Mouse (Mus musculus) adrenal gland, adult 18-20 months (tissue): ENCODE results near the gene 4930556J24Rik. TPM values are rescaled to one million over a fixed set of nuclear protein-coding genes. Genes with fewer than 3 reads are reported as not detected.
"Not testable (repeated sequence)": the region's sequence is repeated elsewhere in the genome, so short reads cannot be mapped to it uniquely, and the experiment has no call there.

ENCODE experiments used
- DNase-seq, 2 experiments: peaks; one replicate each; pipeline ENCODE4 v3.0.0; 2021 to 2022; ENCODE audit warnings: low spot score in 2 of 2
- total RNA-seq, 2 experiments: library from RNA; stranded (reverse); gene quantifications; 1 replicate in 1 of 2; 2 replicates in 1 of 2; pipeline ENCODE4 v1.2.3; 2021

Gene 4930556J24Rik
- total RNA-seq, 2 experiments from 2014 or later: not detected

DNA sequence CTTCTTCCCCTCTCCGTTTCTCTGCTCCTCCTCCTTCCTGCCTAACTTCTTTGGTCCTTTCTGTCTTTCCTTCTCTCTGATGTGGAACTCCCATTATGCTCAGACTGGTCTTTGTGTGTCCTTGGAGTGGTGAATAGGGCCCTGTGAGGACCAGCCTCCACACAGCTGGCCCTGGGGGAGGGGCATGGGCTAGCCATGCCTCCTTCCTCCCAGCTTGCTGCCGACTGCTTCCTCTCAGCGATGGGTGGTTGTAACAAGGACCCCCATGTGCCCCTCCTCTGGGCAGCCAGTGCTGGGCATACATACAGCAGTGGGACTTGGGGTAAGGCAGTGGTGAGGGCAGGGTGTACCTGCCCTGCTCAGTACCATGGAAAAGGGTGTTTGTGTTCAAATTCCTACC, 2.3 kb downstream of the 4930556J24Rik start:
- no peak for DNase-seq

DNA sequence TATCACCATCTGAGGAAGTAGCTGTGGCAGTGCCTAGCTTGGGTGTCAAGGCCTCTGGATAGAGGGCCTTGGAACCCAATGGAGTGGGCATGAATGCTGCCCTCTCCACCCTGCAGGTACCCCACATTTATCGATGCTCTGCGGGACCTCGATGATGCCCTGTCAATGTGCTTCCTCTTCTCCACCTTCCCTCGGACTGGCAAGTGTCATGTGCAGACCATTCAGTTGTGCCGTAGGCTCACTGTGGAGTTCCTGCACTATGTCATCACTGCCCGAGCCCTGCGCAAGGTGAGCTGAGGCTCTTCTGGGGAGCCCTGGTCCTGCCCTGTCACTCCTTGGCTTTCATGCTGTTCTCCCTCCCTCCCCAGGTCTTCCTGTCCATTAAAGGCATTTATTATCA, 3.5 kb downstream of the 4930556J24Rik start:
- DNase-seq: peak in 1 of 2 experiments; percentile 14

DNA sequence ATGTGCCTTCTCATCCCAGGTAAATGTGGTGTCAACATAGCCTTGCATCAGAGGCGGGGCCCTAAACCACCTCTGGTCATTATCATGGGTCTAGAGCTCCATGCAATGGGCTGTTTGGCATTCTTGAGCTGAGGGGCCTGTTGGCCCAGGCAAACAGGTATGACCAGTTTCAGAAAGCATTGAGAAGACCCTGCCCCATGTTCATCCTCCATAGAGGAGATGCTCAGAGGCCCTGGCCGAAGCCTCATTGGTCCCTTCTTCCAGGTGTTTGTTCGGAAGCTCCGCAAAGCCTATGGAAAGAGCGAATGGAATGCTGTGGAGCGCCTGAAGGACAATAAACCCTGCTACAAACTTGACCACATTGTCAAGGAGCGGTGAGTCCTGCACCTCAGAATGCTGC, 6.2 kb downstream of the 4930556J24Rik start:
- peak in 1 of 2 experiments; percentile 9 for DNase-seq

DNA sequence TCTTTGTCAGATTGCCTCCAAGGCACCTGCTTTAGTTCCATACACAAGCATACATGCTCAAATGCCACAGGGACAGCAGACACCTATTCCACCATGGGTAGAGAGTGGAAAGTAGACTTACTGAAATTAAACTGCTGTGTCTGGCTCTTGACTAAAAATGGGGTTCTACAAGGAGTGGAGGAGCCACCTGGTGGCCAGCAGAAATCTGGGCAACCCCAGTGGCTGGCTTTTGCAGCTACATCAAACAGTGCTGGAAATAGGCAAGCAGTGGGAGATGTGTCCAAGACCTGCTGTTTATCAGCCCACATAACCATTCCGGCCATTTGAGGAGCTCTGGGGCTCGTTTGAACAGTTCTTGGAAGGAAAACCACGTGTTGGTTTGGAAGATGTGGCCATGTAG, 6.7 kb downstream of the 4930556J24Rik start:
- DNase-seq: peak in 1 of 2 experiments; percentile 13

DNA sequence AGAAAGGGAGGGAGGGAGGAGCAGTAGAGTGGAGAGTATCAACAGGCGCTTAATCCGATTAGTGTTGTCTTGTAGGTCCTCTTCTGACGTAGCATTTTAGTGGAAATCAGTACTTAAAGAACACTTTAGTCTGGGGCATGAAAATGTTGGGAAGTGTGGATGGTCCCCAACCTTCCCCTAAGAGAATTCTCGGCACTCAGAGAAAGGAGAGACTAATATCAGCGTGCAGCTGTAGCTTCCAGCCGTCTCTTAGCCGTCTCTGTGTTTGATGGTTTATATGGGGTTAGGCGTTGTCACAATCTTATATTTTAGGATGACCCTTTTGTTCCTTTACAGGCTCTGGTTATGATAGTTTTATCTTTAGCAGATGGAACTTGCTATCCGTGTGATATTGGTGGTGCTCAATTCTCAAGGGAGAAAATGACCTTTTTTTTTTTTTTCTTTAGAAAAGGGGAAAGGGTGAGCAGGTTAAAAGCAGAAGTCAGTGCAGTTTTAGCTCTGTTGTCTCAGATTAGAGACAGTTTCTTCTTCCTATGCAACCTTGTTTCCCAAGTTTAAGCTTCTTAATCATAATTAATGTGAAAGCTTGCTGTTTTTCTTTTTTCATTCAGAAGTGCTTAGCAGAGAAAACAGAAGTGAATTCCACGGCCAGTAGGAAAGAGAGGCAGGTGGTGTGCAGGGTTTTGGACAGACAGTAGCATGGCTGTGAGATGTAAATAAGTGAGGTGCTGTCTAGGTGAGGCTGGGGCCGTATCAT, 12.0 kb downstream of the 4930556J24Rik start:
- no peak for DNase-seq

DNA sequence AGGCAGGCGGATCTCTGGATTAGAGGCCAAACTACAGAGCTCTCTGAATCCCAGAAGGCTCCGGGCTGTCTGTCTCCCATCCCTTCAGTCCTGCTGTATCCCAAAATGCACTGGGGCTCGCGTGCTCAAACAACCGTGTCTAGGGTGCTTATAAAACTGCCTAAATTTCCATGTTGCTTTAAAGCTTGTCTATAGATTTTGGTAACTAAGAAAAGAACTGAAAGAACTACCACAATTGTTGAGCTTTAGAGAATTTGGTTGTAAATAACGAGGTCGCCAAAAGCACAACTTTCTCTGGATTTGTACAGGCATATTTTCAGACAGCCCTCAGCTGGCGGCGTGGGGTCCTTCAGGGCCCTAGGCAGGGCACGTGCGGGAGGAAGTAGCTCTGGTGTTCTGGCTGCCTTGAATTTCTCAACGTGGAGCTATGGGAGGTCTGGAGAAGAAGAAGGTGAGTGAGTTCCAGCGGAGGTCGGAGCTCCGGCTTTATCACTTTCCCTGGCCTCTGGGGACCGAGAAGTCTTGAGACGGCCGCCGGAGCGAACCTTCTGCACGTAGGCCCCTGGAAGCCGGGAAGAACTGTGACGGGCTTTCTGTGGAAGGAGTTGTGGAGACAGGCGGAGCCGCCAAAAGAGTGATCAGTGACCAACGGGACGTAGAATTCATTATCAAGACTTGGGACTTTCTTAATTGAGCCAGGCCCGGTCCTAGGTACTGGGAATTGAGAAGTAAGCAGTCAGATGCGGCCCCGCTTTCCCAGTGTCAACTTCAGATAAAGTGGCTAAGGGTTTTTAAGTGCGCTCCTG, 12.8 kb downstream of the 4930556J24Rik start, which contains the start of gene Pes1:
Pes1 (plus strand) TSS at position 366 of the 806 bp plus-strand sequence.
- peak; percentile 72 to 75 for DNase-seq

DNA sequence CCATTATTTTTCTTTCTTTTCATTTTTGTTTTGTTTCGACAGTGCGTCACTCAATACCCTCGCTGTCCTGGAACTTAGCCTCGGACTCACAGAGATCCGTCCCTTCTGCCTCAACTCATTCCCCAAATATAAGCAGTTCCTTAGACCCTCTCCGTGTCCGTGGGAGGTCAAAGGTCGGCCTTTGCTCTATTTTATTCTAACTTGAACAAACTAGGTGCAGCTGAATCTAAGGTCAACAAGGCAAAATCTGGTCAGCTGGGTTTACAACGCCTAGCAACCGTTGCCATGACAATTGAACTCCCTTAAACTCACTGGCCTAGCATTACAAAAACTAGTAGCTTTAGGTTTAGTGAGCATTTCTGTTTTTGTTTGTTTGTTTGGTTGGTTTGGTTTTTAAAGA, 13.4 kb downstream of the 4930556J24Rik start:
- no peak for DNase-seq

DNA sequence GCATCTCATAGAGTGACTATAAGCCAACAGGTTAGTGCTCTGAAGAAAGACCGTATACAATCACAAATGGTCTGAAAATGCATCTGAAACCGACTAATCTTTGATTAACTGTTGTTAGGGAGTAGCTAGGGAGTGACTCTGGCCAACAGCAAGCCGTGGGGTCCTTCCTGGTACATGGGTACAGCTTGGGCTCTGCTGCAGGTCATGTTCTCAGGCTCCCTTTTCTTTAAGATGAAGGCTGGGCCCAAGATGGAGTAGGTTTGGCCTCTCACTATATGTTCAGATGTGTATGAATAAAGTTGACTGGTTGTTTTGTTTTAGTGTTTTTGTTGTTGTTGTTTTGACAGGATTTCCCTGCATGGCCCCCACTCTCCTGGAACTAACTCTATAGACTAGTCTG, 14.8 kb downstream of the 4930556J24Rik start:
- DNase-seq: no peak

DNA sequence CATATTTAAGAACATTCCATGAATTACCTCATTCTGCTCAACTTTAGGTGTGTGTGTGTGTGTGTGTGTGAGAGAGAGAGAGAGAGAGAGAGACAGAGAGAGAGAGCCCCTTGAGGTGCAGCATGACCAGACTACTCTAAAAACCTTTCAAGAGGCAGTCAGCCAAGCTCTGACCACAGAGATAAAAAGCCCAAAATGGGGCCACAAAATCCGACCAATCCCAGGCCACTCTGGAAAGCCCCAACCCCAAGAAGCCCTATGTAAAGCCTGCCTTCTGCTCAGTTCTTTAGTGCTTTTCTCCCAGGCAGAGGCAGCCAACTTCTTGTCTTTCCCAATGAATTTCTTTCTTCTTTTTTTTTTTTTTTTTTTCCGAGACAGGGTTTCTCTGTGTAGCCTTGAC, 15.7 kb downstream of the 4930556J24Rik start:
- DNase-seq: no peak

DNA sequence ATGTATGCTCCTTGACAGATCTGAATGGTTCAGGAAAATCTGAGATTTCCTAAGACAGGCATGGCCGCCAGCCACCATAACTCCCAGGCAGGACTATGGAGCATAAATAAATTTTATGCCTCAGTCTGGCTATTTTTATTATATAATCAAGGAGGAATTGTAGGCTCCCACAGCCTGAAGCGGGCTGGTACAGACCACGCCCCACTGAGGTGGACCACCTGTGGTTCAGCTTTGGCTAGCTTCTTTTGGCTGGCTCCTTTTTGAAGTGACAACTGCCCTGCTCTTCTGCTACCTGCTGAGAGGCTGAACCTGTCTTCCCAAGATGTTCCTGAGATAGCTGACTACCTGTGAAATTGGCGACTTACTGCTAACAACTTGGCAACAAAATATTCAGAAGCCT, 21.2 kb downstream of the 4930556J24Rik start:
- DNase-seq: not testable (repeated sequence)

DNA sequence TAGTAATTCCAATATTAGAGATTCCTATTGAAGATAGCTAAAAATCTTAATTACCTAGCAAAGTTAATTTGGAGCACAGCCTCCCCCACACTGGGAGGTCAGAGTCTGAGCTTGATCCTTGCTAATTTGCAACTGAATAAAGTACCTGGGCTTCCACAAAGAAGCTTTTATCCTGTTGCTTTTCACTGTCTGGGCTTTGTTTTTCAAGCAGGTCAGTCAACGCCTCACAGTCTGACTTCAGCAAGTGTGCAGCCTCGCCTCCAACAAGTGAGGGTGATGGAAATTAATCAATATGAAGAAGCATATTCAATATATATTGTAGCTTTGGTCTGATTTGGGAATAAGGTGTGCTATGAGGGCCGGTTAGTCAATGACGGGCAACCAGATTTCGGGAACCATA, 21.7 kb downstream of the 4930556J24Rik start:
- DNase-seq: not testable (repeated sequence)

DNA sequence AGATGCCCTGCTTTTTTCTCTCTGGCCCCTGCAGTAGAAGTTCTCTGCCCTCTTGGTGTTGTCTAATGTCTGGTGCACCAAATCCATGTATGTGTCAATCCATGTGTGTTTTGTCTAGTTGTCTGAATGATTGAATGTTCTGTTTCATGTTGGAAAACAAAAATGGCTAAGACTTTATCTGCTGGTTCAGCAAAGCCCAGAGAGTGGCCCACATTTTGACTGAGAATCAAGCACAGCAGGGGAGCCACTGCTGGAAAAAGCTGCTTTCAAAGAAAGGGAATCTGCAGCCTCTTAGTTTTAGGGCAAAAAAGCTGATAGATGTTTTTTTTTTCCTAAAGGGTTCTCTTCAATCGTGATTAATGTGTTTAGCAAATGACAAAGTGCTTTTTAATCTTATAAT, 30.2 kb downstream of the 4930556J24Rik start:
- DNase-seq: no peak

DNA sequence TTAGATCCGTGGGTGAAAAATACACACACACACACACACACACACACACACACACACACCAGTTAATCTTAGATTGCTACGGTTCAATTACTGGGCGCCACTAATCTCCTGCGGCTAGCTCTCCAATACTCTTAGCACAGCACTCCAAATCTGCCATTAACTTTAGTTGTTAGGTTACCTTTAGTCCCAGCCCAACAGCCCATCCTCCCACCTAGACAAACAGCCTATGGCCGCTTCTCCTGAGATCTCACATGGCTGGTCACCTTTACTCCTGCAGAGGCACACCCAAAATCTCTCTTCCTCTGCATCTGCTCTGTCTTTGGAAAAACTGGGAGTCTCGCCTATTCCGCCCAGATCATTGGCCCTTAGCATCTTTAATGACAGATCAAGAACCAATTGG, 35.2 kb downstream of the 4930556J24Rik start:
- no peak for DNase-seq

DNA sequence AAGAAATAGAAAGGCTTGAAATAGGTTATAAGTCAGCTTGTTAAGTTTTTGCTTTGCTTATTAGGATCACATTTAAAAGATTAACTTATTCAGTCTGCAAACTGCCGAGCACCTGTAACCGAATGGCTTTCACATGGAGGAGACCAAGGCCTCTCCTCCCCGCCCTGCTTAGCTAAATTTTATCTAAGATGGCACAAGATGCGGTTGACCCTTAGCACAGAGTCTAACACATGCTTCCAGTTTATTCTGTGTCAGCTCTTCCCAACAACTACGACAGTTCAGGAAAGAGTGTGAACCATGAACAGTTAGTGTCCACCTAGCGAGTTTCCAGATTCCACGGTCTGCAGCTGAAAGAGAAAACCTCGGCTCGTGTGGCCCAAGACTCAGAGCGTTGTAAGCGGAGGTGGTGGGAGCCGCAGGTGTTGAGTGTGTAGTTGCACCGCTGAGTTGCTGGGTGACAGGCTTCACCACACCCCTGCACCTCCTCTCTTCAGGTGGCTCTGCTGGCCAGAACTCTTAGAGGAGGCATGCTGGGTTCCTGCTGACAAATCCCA, 39.2 kb downstream of the 4930556J24Rik start:
- DNase-seq: no peak

DNA sequence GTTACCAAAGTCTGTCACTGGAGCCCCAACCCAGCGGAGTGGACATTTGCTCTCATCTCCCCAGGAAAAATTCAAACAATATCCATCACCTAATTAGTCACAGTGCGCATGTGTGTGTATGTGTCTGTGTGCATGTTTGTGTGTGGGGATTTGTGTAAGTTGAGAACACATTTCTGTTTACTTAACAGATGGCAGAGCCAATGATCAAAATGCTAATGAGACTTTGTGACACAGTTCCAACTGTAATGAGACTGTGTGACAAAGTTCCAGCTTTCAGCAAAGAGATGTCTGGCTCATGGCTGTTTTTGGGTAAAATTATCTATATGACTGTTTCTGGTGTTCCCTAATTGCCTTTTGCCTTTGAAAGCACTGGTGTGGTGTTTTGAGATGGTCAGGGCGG, 40.3 kb downstream of the 4930556J24Rik start:
- DNase-seq: no peak

DNA sequence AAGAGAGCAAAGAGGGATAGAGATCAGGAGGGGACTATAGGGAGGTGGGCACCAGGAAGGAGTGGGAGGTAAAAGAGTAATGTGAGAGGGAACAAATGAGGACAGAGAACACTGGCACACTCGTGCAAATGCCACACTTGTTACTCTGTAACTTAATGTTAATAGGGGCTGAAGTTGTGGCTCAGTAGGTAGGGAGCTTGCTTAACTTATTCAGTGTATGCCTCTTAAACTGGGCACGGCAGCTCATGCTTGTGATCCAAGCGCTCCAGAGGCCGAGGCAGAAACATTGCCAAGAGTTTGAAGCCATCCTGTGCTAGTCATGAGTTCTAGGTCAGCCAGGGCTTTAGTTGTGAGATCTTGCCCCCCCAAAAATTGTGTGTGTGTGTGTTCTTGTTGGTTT, 41.4 kb downstream of the 4930556J24Rik start:
- no peak for DNase-seq

DNA sequence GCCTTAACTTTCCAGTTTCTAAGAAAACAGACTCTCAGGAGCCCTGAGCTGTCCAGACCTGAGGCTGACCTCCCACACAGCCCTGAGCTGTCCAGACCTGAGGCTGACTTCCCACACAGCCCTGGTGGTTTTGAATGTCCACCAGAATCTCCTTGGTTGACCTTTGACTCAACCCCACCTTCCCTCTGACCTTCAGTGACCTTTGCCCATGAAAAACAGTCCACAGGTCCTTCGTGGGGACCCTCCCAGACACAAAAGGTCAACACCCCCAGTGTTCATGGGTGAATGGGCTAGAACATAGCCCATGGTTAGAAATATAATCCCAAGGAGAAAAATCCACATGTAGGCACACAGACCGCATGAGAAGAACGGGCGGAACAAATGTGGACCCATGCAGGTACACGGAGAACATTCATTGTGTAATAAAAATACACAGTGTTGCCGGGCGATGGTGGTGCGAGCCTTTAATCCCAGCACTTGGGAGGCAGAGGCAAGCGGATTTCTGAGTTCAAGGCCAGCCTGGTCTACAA, 42.8 kb downstream of the 4930556J24Rik start:
- DNase-seq: no peak

DNA sequence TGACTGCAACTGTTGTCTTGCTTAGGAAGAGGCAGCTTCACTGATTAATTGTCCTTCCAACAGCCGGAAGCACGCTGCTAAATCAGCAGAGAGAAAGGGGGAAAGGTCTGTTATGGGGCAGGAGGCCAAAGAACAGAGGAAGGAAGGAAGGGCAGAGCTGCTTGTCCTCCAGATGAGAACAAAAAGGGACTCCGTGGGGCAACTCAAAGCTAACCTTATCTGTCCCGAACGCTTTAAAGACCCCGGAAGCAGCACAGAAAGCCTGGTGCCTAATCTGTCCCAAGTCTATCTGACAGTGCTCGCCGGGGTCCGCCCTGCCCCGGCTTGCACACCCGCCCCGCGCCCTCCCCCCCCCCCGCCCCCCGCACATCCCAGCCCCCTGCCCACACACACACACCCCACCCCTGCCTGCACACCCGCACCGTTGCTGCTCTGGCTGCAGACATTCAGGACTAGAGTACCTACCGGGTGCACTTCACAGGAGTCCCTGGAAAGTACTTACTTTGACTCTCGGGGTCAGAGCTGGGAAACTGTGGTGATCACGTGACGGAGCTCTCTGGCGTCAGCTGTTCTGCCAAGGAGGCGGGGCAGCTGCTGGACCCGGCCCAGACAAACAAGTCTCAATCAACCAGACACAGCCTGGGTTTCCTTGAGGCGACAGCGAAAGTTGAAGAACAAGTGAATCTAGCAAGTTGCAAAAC, 44.9 kb downstream of the 4930556J24Rik start, which contains the start of gene Tcn2:
Tcn2 (minus strand) TSS at position 649 of the 701 bp plus-strand sequence.
- peak; percentile 80 to 81 for DNase-seq

DNA sequence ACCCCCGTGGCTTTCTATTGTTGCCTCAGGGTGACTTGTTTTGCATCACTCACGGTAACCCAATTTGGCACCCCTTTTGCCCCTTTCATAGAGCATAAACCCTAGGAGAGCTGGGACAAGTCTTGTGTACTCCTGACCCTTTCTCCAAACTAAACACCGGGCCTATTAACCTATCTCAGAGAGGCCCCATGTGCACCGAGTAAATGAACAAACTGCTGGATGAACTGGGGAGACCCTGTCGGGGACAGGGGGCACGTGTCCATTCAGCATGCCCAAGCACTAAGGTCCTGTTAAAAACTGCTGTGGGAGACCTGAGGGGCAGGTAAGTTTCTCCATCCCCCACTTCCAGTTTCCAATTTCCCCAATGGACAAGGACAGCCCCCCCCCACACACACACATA, 45.6 kb downstream of the 4930556J24Rik start:
- DNase-seq: no peak

DNA sequence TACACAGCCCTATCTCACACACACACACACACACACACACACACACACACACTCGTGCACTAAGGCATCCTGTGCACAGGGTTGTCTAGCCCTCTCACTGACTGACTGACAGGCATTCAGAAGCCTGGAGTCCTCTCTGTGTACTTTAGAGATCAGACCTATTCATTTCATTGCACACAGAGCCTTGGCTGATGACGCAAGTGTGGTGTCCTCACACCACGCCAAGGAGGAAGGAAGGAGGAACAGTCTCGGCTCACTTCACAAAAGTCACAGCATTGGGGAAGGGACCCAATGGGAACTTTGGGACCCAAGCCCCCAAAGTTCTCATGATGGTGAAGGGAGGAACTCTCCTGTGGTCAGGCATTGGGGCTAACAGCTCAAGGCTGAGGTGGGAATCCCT, 46.6 kb downstream of the 4930556J24Rik start:
- peak in 1 of 2 experiments; percentile 20 for DNase-seq

DNA sequence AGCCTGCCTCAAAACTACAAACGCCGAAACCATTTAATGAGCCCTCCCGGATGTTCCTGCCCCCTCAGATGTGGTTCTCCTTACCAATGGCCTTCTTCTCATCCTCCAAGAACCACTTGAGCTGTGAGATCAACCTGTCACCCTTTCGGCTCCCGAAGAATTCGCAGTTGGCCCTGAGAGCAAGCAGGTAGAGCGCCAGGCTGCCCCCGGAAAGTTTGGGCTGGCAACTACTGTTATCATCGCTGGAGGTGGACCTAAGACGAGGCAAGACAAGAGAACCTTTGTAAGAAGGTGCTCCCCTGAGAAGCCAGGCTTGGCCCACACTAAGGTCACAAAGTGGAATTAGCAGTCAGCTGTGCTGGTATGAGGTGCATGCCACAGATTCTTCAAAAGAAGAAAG, 50.7 kb downstream of the 4930556J24Rik start:
- no peak for DNase-seq
